Mouse (Mus musculus) heart, postnatal 14 days (tissue): ENCODE measurements at regions not wholly inside any gene's neighbourhood (a gene's known extent, or its start where the extent isn't known, plus 50 kb on each side); places are given as distances from the start of the nearest gene placed in this dataset.

Experiments
- DNase-seq, 2 experiments: peaks; one replicate each; pipeline ENCODE4 v3.0.0; 2021 to 2022
- intact Hi-C: fragments of 180-260 bp; cut with DNase I; formaldehyde crosslinking; loops from one replicate; pipeline ENCODE4 v1.15.1; 2025

DNA sequence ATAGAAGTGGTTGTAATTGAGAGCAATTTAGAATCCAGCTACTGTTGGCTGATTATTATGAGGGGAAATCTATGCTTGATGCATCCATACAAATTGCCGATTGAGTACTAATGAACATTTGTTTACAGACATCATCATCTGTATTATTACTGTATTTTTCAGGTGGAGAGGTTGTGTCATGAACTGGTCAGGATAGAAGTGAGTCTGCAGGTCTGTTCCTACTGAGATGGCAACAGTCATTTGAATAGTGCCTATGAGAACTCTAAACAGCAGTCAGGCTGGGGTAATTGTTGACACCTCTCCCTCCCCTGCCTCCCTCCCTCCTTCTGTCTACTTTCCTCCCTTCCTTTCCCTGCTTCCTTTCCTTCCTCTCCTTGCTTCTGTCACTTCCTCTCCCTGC lies 429.0 kb downstream of the Cd109 start:
- intact Hi-C loops: loop anchor here (2.0 kb wide), 1 partner anchor 672 kb away; no protein-coding TSS in a partner anchor
- DNase-seq: no peak

DNA sequence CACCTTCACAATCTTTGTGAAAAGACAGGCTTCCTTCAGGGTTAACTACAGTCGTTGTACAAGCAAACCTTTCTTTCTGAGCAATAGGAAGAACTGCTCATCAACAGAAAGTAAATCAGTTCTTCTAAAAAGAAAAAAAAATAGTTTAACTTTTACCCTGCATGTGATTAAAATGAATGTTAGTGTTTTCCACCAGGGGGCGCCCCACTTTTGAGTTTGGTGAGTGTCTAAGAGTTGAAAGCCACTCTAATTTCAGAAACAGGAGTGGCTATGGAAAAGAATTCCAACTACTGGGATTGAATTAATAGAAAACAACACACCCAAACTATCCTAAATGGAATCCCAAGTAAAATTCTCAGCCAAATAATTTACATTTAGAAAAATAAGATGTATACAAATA lies 430.0 kb downstream of the Cd109 start:
- intact Hi-C loops: loop anchor here (2.0 kb wide), 1 partner anchor 671 kb away; no protein-coding TSS in a partner anchor
- peak; percentile 21 to 38 for DNase-seq

DNA sequence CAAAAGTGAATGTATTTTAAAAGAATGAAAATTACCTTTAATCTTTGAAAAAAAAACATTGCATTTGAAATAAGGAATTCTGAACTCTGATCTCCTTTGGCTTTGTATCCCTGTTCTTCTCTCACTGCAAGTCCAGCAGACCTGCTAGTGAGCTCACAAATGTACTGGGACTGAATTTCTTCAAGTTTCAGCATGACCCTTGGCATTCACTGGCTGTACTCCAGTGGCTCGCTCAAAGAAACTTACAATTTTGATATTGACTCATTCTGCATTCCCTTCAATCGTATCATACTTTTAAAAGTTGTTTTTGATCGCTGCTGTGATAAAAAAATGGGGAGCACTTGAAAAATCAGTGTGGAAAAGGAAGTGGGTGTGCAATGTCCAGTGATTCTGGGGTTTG lies 456.6 kb downstream of the Cd109 start:
- intact Hi-C loops: no loop called here

DNA sequence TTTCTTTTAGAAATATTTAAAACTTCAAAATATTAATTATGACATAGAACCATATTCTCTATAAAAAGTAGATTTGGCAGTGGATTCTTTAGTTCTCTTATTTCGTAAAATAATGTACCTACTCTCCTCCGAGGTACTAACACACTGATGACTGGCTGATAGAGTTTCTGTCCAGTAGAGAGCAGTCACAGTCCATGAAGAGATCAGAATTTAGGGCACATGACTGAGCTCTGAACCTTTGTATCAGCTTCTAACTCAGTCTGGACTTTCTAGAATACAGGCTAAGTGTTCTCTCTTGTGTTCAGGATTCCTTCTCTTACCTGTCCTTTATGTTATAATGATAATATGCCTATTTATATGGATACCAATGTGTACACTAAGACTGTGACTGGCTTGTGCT lies 494.3 kb downstream of the Cd109 start:
- peak in 1 of 2 experiments; percentile 11 for DNase-seq
- intact Hi-C loops: loop anchor here (2.0 to 5.0 kb wide), 2 partner anchors 322 to 609 kb away; partner anchors contain the start of gene Col12a1

More for the DNA sequence above, 456.6 kb downstream of the Cd109 start:
- DNase-seq: no peak

DNA sequence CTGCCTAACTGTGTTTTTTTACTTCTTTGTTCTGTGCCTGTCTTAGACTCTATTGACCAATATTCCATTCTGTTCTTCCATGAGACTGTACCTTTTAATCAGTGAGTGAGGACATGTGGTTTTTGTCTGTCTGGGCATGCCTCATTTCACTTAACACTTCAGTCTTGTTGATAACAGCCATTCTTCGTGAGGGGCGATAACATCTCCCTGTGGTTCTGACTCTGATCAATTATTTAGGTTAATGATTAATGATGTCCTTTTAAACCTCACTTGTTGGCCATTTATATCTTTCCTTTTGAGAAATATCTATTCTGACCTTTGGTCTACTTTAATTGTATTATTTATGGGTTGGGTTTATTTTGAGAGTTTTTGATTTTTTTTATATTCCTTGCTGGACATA lies 496.0 kb downstream of the Cd109 start:
- intact Hi-C loops: no loop called here

DNA sequence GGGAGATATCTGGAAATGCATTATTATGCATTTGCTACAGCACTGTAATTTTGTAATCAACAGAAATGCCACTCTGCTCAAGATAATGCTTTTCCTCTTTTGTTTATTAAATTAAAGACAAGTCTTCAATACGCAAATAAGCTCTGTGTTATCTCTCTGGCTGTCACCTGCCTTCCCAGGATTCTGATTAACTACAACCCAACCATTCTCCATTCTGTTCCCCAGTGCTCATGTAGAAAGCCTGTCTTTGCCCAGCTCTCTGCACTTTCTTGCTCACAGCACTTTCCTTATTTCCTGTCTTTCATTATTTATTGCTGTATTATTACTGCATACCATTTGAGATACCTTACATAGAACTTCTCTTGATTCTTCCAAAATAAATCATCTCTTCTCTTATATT lies 525.6 kb downstream of the Cd109 start:
- DNase-seq: no peak
- intact Hi-C loops: no loop called here

More for the DNA sequence above, 496.0 kb downstream of the Cd109 start:
- DNase-seq: no peak

DNA sequence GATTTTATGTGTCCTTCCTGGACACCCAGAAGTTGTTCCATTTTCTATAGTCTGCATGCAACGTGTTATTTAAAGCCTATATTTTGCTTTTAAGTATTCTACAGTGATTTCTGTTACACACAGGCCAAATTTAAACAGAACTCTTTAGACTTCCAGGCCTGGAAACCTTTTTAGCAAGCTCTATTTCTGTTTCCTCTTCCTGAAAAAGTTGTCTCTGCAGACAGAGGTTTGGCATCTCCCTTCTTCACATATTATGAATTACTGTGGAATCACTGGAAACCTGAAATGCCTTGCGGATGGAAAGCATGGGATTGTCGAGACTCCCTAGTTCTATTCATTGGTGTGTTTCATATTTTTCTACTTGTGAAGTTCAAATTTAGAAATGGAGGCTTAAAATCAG lies 530.7 kb downstream of the Cd109 start:
- no peak for DNase-seq
- intact Hi-C loops: no loop called here

DNA sequence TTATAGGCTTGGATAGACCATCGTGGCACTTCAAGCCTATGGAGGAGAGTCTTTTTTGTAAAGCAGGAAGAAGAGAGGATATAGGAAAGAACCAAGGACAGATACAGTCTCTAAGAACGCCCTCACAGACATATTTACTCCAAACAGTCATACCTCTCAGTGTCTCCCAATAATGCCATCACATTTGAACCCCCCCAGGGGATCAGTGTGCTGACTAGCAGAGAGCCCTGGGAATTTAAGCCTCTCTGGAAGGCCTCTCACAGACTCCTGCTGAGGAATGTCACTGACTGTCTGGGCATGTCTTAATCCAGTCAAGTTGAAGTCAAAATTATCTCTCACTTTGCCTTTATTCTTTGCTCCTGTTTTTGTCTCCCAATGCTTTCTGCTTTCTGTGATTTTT lies 550.2 kb downstream of the Cd109 start:
- DNase-seq: no peak
- intact Hi-C loops: no loop called here

DNA sequence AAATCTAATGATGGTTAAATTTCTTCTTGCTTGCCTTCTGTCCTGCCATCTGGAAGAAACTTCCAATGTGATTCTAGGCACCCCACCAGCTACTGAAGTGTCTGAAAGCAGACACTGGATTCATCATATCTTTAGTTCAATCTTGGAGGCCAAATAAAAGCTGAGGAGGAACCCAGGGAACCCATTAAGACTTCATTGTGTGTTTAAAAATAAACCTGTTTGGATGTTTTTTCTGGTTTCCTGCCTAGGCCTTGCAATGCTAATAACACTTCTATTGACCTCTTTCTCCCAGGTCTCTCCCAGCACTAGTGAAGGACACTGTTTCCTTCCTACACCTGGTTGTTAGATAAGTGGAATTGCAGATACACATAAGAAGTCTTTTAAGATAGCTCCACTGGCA lies 545.6 kb downstream of the Col12a1 start:
- DNase-seq: no peak
- intact Hi-C loops: no loop called here

DNA sequence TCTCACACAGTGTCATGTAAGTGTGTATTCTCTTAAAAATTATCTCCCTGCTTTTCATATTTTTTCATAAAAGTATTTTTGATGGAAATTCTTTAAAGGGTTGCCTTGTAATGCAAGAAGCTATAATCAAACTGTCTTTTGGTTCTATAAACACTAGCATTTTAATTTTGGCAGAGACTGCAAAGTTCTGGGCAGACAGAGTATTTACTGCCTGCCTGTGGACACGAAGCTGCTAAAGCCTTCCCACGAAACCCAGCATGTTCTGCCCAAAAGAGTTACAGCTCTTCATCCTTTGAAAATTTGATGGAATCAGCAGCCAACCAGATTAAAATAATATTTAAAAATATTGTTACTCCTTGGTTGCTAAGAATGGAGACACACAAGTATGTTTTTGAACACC lies 538.7 kb downstream of the Col12a1 start:
- DNase-seq: no peak
- intact Hi-C loops: no loop called here

DNA sequence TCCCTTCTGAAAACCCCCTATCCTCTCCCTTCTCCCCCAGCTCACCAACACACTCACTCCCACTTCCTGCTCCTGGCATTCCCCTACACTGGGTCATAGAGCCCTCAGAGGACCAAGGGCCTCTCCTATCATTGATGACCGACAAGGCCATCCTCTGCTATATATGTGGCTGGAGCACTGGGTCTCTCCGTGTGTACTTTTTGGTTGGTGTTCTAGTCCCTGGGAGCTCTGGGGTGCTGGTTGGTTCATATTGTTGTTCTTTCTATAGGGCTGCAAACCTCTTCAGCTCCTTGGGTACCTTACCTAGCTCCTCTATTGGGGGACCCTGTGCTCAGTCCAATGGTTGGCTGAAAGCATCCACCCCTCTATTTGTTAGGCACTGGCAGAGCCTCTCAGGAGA lies 523.2 kb downstream of the Col12a1 start:
- intact Hi-C loops: no loop called here
- no peak for DNase-seq

DNA sequence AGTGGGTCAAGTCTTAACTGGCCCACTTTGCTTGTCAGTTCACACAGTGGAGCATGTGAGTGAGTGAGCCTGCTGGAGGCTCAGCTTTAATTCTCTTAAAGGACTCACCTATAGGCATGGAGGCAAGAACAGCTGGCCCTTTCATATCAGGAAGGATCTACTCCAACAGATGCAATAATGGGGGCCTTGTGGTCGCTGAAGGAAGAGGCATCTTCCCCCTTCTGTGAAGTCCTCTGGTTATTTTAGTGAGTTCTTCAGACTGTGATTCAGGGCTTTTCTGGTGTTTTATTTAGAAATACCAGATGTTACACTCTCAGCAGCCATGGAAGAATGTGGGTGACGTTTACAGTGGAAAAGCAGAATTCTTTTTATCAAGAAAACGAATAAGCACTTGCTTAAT lies 516.9 kb downstream of the Col12a1 start:
- intact Hi-C loops: no loop called here
- no peak for DNase-seq

DNA sequence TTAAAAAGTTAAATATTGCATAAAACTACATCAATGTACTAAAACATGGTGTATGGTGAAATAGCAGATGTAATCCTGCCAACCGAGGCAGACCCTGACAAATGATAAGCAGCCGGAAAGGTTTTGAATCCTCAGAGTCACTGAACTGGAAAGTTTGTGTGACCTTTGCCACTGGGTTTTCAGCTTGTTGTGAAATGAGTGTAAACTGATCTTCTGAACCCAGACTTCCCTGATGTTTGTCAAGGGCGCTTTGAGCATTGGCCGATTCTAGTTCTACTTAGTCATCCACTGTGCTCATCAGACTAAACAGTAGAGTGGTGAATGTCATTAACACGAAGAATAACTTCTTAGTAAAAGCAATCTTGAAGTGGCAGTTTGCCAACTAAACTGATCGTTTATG lies 505.3 kb downstream of the Col12a1 start:
- intact Hi-C loops: no loop called here
- no peak for DNase-seq

DNA sequence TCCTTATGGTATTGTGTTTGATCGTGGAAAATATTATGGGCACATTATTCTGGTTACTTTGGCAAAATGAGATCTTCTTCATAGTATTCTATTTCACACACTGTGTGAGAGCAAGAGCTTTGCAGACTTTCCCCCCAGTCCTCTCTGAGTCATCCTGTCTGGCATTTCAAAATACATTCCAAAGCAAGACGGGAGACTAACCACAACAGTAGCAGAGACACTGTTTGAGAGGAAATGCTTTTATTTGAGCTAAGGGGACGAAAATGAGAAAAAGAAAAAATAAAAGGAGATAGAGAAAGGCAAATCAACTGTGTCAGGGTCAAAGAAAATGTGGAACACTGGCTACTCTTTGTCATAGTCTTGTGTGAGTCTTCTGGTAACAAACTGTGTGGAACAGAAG lies 502.6 kb downstream of the Col12a1 start:
- no peak for DNase-seq
- intact Hi-C loops: no loop called here

DNA sequence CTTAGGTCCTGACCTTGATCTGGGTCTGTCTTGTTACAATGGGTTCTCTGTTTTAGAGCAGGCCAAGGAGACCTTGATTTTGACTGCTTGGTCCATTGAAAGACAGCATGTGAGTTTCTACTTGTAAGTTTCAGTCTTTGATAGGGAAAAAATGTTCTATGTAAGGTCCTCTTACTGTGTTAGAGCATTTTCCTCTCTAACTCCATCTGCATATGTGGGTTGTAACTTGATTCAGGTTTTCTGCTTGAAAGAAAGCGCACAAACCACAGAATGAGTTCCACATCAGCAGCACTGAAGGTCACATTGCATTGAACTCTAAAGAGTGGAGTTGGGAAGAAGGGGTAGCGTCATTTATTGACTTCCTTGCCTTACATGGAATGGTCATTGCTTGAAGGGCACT lies 502.2 kb downstream of the Col12a1 start:
- intact Hi-C loops: no loop called here
- DNase-seq: no peak

DNA sequence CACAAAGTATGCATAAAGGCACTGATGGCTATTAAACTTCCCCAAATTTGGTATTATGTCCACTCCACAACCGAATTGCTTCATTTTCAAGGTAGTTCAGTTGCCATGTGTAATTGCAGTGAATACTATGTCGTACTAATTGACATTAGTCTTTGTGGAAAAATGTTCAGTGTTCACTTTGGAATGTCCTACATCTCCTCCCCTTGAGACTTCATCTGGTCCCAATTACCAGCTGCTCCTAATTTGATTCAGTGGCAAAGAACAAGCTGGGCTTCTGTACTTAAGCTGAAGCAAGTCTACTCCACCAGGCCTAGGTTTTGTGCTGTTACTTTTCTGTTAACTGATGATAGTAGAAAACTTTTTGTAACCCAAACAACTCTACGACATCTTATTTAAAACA lies 485.6 kb downstream of the Col12a1 start:
- no peak for DNase-seq
- intact Hi-C loops: no loop called here

DNA sequence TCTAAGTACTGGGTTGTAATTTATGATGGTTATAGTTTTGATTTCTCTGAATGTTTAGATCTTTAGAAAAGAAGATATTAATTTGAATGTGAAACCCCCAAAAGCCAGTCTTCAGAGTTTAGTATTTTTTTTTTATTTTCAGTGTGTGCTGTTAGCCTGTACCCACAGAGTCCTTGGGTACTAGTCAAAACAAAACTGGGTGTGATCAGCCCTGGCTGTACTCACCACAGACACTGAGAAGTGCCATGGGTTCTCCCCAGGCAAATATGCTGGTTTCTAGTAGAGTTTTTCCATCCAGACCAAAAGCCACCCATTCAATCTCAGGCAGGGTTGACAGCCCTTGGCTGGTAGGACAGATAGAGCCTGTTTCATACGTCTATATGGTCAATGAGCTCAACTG lies 484.9 kb downstream of the Col12a1 start:
- DNase-seq: no peak
- intact Hi-C loops: no loop called here

DNA sequence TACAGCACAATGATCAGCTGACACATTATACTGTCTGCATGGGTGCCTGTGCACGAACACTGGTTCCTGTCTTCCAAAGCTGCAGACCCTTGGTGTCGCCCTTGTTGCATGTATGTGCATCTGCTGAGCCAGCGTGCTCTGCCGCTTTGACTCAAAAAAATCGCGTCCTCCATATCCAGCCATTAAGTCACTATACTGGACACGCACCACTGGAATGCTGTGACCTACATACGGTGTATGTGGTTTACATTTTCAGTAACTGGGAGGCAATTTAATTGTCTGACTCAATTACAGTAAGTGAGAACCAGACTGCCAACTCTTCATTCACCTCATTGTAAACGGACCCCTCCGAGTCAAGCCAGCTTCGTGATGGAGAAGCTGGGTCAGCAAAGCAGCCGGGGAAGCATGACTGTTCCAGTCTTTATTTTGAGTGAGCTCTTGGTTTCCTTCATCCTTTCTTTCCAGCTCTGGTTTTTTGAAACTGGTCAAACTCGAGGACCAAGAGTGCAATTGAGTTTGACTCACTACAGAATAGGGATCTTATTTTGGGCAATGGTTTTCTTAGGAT lies 448.9 kb downstream of the Col12a1 start:
- intact Hi-C loops: no loop called here
- no peak for DNase-seq

DNA sequence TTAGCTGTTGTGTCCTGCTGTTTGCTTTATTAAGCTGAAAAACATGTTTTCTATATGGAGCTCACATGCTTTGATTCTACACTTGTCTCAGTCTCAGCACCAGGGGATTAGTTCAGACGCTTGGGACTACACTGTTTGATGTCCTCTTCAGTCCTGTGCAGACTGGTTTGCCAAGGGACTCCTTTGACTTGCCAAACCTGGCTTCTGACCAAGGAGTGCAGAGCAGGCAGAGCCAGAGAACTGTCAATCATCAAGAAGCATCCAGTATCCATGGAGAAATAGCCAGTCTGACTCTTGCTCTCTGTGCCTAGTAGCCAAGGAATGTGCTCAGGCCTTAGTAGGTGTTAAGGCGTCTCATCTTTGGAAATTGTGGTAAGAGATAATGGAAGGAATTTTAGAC lies 448.4 kb downstream of the Col12a1 start:
- intact Hi-C loops: no loop called here
- peak; percentile 33 to 65 for DNase-seq

DNA sequence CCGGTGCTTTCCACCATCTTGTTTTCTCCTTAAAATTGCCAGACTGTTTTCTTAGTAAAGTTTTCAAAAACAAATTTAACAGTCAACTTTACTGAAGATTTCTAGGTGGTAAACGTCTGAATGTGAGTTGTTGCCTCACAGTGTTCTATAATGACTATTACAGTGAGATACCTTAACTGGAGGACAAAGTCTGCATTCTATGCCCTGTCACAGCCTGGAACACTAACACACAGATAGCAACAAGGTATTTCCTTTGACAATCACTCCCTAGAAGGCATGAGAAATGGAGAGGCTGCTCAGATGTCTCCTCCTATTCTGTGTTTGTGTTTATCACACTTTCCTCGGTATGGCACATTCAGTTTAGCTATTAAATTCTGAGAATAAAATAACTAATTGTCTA lies 430.8 kb downstream of the Col12a1 start:
- intact Hi-C loops: no loop called here
- DNase-seq: no peak

DNA sequence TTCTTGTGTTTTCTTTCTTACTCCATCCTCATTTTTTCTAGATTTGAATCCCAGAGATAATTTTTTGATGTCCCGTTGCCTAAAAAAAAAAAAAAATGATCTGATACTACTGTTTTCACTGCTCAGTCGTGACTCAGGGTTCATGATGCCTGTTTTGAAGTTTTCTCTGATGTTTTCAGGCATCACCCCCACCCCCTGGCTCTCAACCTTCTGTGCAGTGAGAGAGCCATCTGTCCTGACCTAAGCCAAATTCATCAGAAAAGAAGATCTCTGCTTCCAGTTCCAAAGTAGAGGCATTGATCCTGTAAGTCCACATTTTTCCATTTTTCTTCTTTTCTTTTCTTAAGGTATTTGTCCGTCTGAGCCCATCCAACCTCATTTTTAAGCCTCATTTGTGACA lies 423.3 kb downstream of the Col12a1 start:
- DNase-seq: no peak
- intact Hi-C loops: no loop called here

DNA sequence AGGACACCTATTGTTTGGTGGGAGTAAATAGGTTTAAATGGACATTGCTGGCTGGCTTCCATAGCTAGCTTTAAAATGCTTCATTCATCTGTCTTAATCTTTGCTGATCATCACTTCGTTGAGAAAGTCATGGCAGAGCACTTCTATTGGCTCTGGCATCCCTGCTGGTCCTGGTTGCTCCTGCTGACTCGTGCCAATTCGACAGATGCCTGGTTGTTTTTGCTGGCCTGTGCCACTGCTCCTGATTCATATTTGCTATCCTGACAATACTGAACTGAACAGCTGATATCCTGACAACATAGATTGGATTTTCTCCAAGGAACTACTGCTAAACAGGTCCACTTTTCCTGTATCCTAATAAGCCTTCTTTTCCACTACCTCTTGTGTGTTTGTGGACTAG lies 417.1 kb downstream of the Col12a1 start:
- no peak for DNase-seq
- intact Hi-C loops: no loop called here

DNA sequence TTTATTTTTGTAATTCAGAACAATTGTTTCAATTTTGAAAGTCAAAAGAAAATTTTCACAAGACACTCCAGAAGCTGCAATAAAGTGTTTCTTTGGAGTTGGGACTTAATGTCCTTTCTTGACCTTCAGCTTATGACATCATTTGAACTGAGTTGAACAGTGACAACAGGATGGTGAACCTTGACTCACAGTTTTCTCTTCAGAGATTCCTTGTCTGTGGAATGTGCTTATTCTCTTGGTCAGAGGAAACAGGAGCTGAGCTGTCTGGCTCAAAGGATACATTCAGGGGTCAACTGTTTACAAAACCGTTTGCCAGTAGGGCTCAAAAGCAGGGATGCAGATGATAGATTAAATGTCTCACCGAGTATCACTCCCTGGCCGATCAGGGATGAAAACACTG lies 408.0 kb downstream of the Col12a1 start:
- no peak for DNase-seq
- intact Hi-C loops: no loop called here
